Mouse (Mus musculus): ENCODE results near the gene Pyy. TPM values are rescaled to one million over a fixed set of nuclear protein-coding genes. Genes with fewer than 3 reads are reported as not detected.

Gene Pyy
- total and polyA plus RNA-seq, 2 experiments from 2014 or later = not detected

GRCm38 (mm10) chr11:102063076-102063475 is 44.6 kb downstream of the Pyy start:
- Histone ChIP-seq H3K4me1 (ENCODE audit: insufficient read depth) (no peaks in the 10 kb centered on the region), H3K4me2 (ENCODE audit: low read depth) (no peak overlapping the region), H3K27me3 (ENCODE audit: insufficient read depth, low read length) (no peaks in the 10 kb centered on the region), H3K36me3 (ENCODE audit: insufficient read depth) (peaks cover 32% of the 10 kb centered on the region), H3K27ac (ENCODE audit: low read depth, low read length) (no peak overlapping the region), H3K9me3 (ENCODE audit: low read length) (no peaks in the 10 kb centered on the region), H3K9ac (no peak overlapping the region), H3K4me3 (ENCODE audit: low read depth, low read length) (no peak overlapping the region)
- 88% methylated on average over 13 of the region's 13 CpGs for WGBS
- ATAC-seq = no peak
- no peak for TF ChIP-seq CTCF (IDR thresholded peaks at IDR 0.05; ENCODE audit: low read depth)
- DNase-seq = no peak

DNA sequence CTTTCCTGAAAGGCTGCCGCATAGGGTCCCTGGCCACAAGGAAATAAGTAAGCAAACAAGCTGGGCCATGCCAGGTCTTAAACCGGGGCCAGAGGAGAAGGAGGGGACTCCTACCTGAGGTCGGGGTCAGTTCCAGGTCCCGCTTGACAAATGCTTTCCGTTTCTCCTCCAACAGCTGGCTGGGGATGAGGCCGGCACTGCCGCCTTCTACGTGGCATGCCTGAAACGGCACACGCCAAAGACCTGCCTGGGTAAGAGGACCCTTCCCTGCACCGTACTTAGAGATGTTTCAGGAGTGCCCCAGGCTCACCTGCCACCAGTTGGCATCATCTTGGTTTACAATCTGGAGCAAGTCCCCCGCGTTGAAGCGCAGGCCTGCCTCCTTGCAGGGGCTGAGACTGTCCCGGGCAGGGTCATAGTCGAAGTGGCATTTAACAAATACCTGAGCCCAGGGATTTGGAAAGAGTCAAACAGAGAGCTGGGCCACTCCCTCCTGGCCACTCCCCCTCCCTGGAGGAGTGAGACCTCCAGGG is 45.6 kb downstream of the Pyy start:
- H3K27me3 ChIP-seq (ENCODE audit: insufficient read depth, low read length) = no peaks in the 10 kb centered on the region
- WGBS = 39% methylated on average over 16 of the region's 16 CpGs
- DNase-seq = no peak
- no peak for TF ChIP-seq CTCF (IDR thresholded peaks at IDR 0.05; ENCODE audit: low read depth)
- no peak overlapping the region for H3K4me3 ChIP-seq (ENCODE audit: low read depth, low read length)
- peak overlapping the region; percentile 76 for H3K4me2 ChIP-seq (ENCODE audit: low read depth)
- no peak overlapping the region for H3K27ac ChIP-seq (ENCODE audit: low read depth, low read length)
- peaks cover 33% of the 10 kb centered on the region for H3K36me3 ChIP-seq (ENCODE audit: insufficient read depth)
- no peak for ATAC-seq
- H3K9me3 ChIP-seq (ENCODE audit: low read length) = no peaks in the 10 kb centered on the region
- H3K4me1 ChIP-seq (ENCODE audit: insufficient read depth) = no peaks in the 10 kb centered on the region
- H3K9ac ChIP-seq = peak overlapping the region; percentile 60; the same call in 1 of the 2 replicates

DNA sequence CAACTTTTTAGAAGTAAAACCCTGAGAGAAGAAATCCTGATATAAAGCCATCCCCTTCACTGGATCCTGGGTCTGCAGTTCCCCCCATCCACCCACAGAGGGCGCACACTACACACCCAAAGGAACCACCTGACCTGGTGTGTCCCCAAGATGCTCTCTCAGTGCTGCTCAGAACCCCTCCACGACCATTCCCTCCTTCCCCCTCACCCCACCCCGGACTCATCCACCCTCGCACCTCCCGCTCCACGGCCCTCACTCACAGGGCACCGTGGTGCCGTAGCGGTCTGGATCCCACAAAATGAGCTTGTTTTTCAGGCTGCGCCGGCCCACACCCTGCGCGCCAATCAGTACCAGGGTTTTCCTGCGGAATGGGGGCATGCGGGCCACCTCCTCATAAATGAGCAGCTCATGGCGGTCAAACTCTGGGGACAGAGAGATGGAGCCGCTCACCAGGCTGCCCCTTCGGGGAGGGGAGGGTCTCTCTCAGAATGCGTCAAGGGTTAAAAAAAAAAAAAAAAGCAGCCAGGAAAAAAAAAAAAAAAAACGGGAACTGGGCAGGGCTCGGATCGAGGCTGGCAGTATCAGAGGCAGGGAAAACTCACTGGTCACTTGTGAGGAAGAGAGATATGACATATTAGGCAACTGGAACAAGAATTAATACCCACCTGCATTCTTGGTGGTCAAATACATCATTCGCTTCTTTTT is 46.2 kb downstream of the Pyy start:
- peak; percentile 97 for TF ChIP-seq CTCF (IDR thresholded peaks at IDR 0.05; ENCODE audit: low read depth)
- DNase-seq (peak; percentile 92), ATAC-seq (peak; percentile 87)
- Histone ChIP-seq H3K9ac (peak overlapping the region; percentile 60), H3K4me3 (ENCODE audit: low read depth, low read length) (peak overlapping the region; percentile 43), H3K36me3 (ENCODE audit: insufficient read depth) (peaks cover 33% of the 10 kb centered on the region), H3K27me3 (ENCODE audit: insufficient read depth, low read length) (no peaks in the 10 kb centered on the region), H3K9me3 (ENCODE audit: low read length) (no peaks in the 10 kb centered on the region), H3K4me1 (ENCODE audit: insufficient read depth) (no peaks in the 10 kb centered on the region), H3K27ac (ENCODE audit: low read depth, low read length) (no peak overlapping the region), H3K4me2 (ENCODE audit: low read depth) (peak overlapping the region; percentile 76)
- 4% methylated on average over 23 of the region's 23 CpGs for WGBS

Other genes starting within 250 kb of the Pyy start
- gene Meox1, start 213.5 kb downstream of the Pyy start, total RNA-seq (2014; rRNA removed) = 1.1 and 2.0 TPM in 2 replicates
- gene Meox1, start 213.5 kb downstream of the Pyy start, polyA plus RNA-seq (2015; fragmentation: Nextera tagmentation; extraction: Ambion mirVana) = 0.58 and 0.68 TPM in 2 replicates
- 0.31 TPM in 1 of 2 replicates, not detected in the other for gene Sost, start 140.8 kb downstream of the Pyy start, total RNA-seq (2014; rRNA removed)
- gene Sost, start 140.8 kb downstream of the Pyy start, polyA plus RNA-seq (2015; fragmentation: Nextera tagmentation; extraction: Ambion mirVana) = not detected in 2 replicates
- gene Cfap97d1, start 123.6 kb downstream of the Pyy start, total RNA-seq (2014; rRNA removed) = not detected in 2 replicates
- gene Cfap97d1, start 123.6 kb downstream of the Pyy start, polyA plus RNA-seq (2015; fragmentation: Nextera tagmentation; extraction: Ambion mirVana) = not detected in 2 replicates
- gene Dusp3, start 120.8 kb downstream of the Pyy start, total RNA-seq (2014; rRNA removed) = 32.8 and 35.5 TPM in 2 replicates
- 25.1 and 31.0 TPM in 2 replicates for gene Dusp3, start 120.8 kb downstream of the Pyy start, polyA plus RNA-seq (2015; fragmentation: Nextera tagmentation; extraction: Ambion mirVana)
- 56.6 and 60.3 TPM in 2 replicates for gene Mpp3, start 79.4 kb downstream of the Pyy start, total RNA-seq (2014; rRNA removed)
- 45.5 and 46.4 TPM in 2 replicates for gene Mpp3, start 79.4 kb downstream of the Pyy start, polyA plus RNA-seq (2015; fragmentation: Nextera tagmentation; extraction: Ambion mirVana)
- 0.69 and 0.86 TPM in 2 replicates for gene Cd300lg, start 66.3 kb downstream of the Pyy start, total RNA-seq (2014; rRNA removed)
- 0.15 and 0.30 TPM in 2 replicates for gene Cd300lg, start 66.3 kb downstream of the Pyy start, polyA plus RNA-seq (2015; fragmentation: Nextera tagmentation; extraction: Ambion mirVana)
- 27.3 and 28.3 TPM in 2 replicates for gene Mpp2, start 19.3 kb downstream of the Pyy start, total RNA-seq (2014; rRNA removed)
- 14.1 and 21.4 TPM in 2 replicates for gene Mpp2, start 19.3 kb downstream of the Pyy start, polyA plus RNA-seq (2015; fragmentation: Nextera tagmentation; extraction: Ambion mirVana)
- gene Ppy, start 6.5 kb downstream of the Pyy start, total RNA-seq (2014; rRNA removed) = not detected in 2 replicates
- not detected in 2 replicates for gene Ppy, start 6.5 kb downstream of the Pyy start, polyA plus RNA-seq (2015; fragmentation: Nextera tagmentation; extraction: Ambion mirVana)
- gene Nags, start 37.7 kb upstream of the Pyy start, total RNA-seq (2014; rRNA removed) = 0.14 and 0.15 TPM in 2 replicates
- 0.28 and 0.35 TPM in 2 replicates for gene Nags, start 37.7 kb upstream of the Pyy start, polyA plus RNA-seq (2015; fragmentation: Nextera tagmentation; extraction: Ambion mirVana)
- gene Tmem101, start 48.6 kb upstream of the Pyy start, total RNA-seq (2014; rRNA removed) = 42.1 and 44.4 TPM in 2 replicates
- gene Tmem101, start 48.6 kb upstream of the Pyy start, polyA plus RNA-seq (2015; fragmentation: Nextera tagmentation; extraction: Ambion mirVana) = 34.1 and 38.2 TPM in 2 replicates
- gene Lsm12, start 77.5 kb upstream of the Pyy start, total RNA-seq (2014; rRNA removed) = 76.7 and 86.4 TPM in 2 replicates
- gene Lsm12, start 77.5 kb upstream of the Pyy start, polyA plus RNA-seq (2015; fragmentation: Nextera tagmentation; extraction: Ambion mirVana) = 145 and 154 TPM in 2 replicates
- gene G6pc3, start 81.8 kb upstream of the Pyy start, total RNA-seq (2014; rRNA removed) = 27.3 and 32.1 TPM in 2 replicates
- 27.4 and 32.0 TPM in 2 replicates for gene G6pc3, start 81.8 kb upstream of the Pyy start, polyA plus RNA-seq (2015; fragmentation: Nextera tagmentation; extraction: Ambion mirVana)
- 170 and 209 TPM in 2 replicates for gene Hdac5, start 122.3 kb upstream of the Pyy start, total RNA-seq (2014; rRNA removed)
- gene Hdac5, start 122.3 kb upstream of the Pyy start, polyA plus RNA-seq (2015; fragmentation: Nextera tagmentation; extraction: Ambion mirVana) = 67.1 and 69.4 TPM in 2 replicates
- gene BC030867, start 141.1 kb upstream of the Pyy start, total RNA-seq (2014; rRNA removed) = 0.62 and 1.0 TPM in 2 replicates
- gene BC030867, start 141.1 kb upstream of the Pyy start, polyA plus RNA-seq (2015; fragmentation: Nextera tagmentation; extraction: Ambion mirVana) = 1.5 and 1.6 TPM in 2 replicates
- 0.54 and 1.4 TPM in 2 replicates for gene Asb16, start 160.9 kb upstream of the Pyy start, total RNA-seq (2014; rRNA removed)
- gene Asb16, start 160.9 kb upstream of the Pyy start, polyA plus RNA-seq (2015; fragmentation: Nextera tagmentation; extraction: Ambion mirVana) = 0.11 TPM in 1 of 2 replicates, not detected in the other
- gene Tmub2, start 177.1 kb upstream of the Pyy start, total RNA-seq (2014; rRNA removed) = 72.5 and 77.4 TPM in 2 replicates
- 63.0 and 67.0 TPM in 2 replicates for gene Tmub2, start 177.1 kb upstream of the Pyy start, polyA plus RNA-seq (2015; fragmentation: Nextera tagmentation; extraction: Ambion mirVana)
- gene Atxn7l3, start 188.8 kb upstream of the Pyy start, total RNA-seq (2014; rRNA removed) = 162 and 167 TPM in 2 replicates
- 24.3 and 26.2 TPM in 2 replicates for gene Atxn7l3, start 188.8 kb upstream of the Pyy start, polyA plus RNA-seq (2015; fragmentation: Nextera tagmentation; extraction: Ambion mirVana)
- gene Ubtf, start 211.9 kb upstream of the Pyy start, total RNA-seq (2014; rRNA removed) = 94.3 and 109 TPM in 2 replicates
- gene Ubtf, start 211.9 kb upstream of the Pyy start, polyA plus RNA-seq (2015; fragmentation: Nextera tagmentation; extraction: Ambion mirVana) = 73.2 and 78.7 TPM in 2 replicates

All from forebrain, postnatal 0 days (tissue).